Mouse (Mus musculus) kidney, postnatal 4 days (tissue): Measurements from ENCODE around the gene Aqp8.

ENCODE experiments used
- DNase-seq, 2 experiments: peaks; one replicate each; pipeline ENCODE4 v3.0.0; 2021; ENCODE audit warnings: mixed read lengths in 2 of 2

The Aqp8 gene

GRCm38 (mm10) chr7:123462070-123462501 lies at the start of gene Aqp8:
Gene Aqp8, plus strand, starts transcription at chr7:123462291.
- DNase-seq, result peak; percentile 58 to 68

- no peak for DNase-seq
Measured at GRCm38 (mm10) chr7:123416803-123417202, 45.3 kb upstream of the Aqp8 start.

DNA sequence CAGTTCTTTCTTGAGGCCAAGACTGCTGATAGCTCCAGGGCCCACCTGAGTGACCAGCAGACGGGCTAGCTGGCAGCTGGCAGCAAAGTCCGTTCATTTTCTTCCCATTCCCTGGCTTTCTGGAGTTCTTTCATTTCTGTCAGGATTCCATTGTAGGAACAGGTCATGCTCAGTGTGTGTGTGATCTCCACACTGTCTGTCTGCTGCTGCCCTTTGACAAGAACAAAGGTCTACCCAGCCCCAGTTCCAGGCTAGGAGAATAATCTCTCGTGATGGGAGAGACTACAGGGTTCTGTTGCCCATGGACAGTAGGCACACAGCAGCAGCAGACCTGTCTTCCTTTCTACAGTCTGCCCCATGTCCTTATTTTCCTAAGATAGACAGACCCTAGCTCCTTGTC lies 44.4 kb upstream of the Aqp8 start:
- no peak for DNase-seq

GRCm38 (mm10) chr7:123419984-123420383 lies 42.1 kb upstream of the Aqp8 start:
- DNase-seq, result peak; percentile 16 to 53

DNA sequence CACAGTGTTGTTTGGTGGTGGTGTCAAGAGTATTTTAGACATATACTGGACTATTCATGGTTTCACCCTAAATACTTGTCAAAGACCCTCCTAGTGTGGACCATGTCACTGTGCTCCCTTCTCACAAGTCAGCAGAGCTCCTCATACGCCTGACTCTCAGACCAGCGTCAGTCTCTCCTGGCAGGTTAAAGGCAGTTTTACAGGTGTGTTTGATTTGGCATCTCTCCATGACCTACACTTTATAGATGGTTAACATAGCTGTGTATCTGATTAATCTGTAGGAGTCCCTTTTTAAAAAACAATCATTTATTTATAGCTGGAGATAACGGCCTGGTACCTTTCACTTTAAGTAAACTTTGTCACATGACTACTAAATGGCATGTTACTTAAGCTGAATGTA lies 40.1 kb upstream of the Aqp8 start:
- DNase-seq, result no peak

DNA sequence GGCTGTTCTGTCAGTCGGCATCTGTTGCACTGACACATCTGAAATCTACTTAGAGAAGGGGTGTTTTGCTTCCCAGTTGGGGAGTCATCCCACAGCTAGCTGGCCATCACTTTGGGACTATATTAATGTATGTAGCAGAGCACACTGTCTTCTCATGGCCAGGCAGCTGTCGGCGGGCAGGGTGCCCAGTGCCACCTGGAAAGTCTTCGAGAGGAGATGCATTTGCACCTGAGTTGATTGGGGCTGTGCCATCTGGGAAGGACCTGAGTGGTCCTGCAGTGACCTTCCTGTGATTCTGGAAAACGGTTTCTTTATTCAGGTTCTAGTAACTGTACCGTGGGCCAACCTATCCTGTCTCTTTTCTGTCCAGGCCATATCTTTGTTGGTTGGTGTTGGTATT lies 37.8 kb upstream of the Aqp8 start:
- no peak for DNase-seq

GRCm38 (mm10) chr7:123425134-123425757 lies 36.8 kb upstream of the Aqp8 start:
- peak in 1 of 2 experiments; percentile 16 for DNase-seq

DNA sequence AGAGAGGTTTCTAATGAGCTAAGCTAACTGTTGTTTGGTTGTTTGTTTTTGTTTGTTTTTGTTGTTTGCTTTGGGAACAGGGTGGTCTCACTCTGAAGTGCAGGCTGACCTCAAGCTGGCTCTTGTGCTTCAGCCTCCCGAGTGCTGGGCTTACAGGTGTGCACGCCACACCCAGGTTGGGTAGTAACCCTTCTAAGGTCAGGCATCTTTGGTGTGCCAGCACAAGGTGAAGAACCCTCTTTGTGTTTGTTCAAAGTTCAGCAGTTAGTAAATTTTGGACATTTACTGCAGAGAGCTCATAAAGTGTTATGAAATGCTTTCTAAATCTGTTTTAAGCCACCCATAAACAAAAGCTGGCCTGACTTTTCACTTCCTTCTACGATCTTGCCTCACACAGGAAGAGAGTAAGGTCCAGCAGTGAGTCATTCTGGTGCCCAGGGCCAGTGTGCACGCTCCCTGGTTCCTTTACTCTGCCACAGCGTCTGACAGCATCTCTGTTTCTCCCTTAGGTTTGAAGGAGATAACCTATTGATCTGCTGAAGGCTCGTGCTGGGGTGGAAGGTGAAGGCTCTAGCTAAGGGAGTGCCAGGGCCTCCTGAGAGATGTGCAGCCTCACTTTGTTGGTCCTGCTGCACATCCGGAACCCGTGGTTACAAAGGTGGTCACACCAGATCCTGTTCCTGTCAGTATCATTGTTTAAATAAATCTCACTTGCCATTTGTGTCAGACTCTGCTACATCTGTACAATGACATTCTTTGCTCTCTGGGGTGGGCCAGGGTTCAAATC lies 32.3 kb upstream of the Aqp8 start:
- DNase-seq, result no peak

DNA sequence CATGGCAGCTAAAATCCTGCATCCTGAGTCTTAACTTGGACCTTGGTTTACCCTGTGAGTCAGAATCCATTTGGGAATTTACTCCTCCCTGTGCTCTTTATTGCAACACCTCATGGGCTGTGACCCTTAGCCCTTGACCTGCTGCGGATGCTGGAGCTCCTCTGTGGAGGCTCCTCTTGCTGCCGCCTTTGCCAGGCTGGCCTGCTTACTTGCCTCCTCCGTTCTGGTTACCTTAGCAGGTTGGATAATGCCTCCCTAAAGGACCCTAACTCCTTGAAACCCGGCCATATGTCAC lies 31.7 kb upstream of the Aqp8 start:
- DNase-seq, result no peak

GRCm38 (mm10) chr7:123431206-123431605 lies 30.9 kb upstream of the Aqp8 start:
- DNase-seq, result no peak

DNA sequence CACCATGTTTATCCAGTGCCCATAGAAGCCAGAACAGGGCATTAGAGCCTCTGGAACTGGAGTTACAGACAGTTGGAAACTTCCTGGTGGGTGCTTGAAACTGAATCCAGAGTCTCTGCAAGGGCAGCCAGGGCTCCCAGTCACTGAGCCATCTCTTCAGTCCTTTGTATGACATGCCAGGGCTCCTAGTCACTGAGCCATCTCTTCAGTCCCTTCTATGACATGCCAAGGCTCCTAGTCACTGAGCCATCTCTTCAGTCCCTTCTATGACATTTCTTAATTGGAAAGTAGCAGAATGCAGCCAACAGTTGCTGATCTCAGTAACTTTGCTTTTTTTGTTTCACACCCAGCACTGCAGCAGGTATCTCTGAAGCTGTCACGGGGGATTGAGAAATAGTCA lies 20.0 kb upstream of the Aqp8 start:
- no peak for DNase-seq

- no peak for DNase-seq
Measured at GRCm38 (mm10) chr7:123448794-123449193, 13.3 kb upstream of the Aqp8 start.

DNA sequence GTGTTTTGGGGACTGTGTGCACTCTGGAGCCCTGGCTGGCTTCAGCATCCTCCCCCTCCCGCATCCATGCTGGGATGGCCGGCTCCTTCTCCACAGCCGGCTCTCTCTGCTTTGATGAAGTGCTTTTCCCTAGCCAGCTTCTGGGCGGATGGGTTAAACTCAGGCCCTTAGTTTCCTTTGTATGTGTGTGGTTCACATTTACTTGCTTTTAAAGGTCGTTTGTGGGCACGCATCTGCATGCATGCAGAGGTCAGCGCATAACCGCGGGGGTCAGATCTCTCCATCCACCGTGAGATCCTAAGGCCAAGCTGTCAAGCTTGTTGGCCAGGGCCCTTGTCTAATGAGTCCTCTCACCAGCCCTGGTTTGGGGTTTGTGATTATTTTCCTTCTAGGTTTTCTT lies 12.4 kb upstream of the Aqp8 start:
- no peak for DNase-seq

- no peak for DNase-seq
Measured at GRCm38 (mm10) chr7:123450515-123450914, 11.6 kb upstream of the Aqp8 start.

- DNase-seq, result no peak
Measured at GRCm38 (mm10) chr7:123452551-123452950, 9.5 kb upstream of the Aqp8 start.

- no peak for DNase-seq
Measured at GRCm38 (mm10) chr7:123453066-123453465, 9.0 kb upstream of the Aqp8 start.

GRCm38 (mm10) chr7:123455088-123455487 lies 7.0 kb upstream of the Aqp8 start:
- no peak for DNase-seq

GRCm38 (mm10) chr7:123458309-123458708 lies 3.8 kb upstream of the Aqp8 start:
- DNase-seq, result no peak

- DNase-seq, result no peak
Measured at GRCm38 (mm10) chr7:123459247-123459646, 2.8 kb upstream of the Aqp8 start.

DNA sequence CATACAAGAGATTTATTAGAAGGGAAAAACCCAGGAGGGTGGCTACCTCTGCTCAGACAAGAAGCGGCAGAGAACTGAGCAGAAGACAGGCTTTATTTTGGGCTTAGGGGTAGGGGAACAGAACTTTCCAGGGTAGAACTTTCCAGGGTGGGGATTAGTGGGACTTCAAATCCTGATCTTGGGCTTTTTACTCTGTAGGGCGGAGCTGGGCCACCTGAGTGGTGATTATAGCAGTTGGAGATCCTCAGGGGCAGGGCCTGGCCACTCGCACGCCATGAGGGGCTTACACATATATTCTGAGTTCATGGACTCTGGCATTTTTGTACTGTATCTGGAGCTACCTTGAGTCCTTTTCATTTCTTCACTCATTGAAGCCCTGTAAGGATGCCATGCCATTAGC lies 775 bp upstream of the Aqp8 start:
- DNase-seq, result no peak

DNA sequence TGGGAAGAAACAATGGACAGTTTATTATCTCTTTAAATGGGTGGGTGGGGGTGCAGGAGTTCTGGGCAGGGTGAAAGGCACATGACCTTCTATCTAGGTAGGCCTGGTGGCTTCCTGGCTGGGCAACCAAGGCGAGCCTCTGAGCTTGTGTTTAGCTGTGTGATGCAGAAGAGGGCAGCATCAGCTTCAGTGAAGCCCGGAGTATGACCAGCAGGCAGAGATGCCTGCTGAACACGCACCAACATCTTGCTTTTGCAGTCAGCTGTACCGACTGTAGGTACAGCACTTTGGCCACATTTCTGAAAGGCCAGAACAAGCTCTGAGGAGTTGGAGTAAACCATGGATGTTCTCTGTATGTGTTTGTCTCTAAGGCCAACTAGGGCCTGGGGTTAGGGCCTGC lies 1.5 kb downstream of the Aqp8 start:
- DNase-seq, result no peak

DNA sequence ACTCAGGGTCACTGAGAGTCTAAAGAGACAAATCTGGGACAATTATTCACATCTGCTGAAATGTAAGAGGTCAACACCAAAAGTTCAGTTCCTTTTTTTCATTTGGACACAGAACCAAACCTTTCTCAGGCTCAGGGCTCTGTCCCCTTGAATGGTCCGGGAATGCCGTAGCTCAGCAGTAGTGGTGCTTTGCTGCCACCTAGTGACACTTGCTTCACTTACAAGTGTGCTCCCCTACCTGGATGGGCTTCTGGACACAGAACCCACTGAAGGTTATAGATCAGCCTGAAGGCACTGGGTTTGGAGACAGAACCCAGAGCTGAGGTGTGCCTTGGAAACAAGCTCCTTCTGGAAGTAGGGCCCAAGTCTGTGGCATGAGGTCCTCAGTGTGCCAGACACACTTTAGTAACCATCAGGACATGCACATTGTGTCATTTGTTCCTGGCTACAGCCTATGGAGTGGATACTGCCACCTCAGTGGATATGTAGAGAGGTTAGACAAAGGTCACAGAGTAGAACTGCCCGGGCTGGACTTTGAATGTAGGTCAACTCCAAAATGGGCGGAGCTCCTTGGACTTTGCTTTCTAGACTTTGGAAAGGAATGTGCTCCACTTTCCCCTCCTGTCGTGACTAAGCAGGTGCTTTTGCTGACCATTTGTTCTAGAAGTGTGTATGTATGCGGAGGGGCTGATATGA lies 3.7 kb downstream of the Aqp8 start:
- DNase-seq, result peak; percentile 84 to 85

DNA sequence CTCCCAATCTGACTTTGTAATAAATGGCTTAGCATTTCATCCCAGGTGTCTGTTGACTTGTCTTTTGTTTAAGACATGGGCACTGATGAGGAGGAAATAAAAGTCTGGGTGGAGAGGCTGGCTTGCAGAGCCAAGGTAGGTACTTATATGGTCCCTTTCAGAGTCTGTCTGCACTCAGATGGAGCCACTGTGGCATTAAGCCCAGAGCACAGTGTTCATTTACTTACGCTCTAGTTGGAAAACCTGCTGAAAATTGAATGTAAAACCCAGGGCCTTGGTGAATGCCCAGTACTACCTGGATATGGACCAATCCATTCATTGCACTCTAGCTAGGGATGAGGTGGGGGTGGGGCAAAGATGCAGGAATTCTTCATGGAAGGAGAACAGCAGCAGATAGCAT lies 5.9 kb downstream of the Aqp8 start:
- DNase-seq, result no peak

- DNase-seq, result peak in 1 of 2 experiments; percentile 14
Measured at GRCm38 (mm10) chr7:123487703-123488102, 25.6 kb downstream of the Aqp8 start.
